Mouse (Mus musculus) CH12.LX (cell line): ENCODE results near the gene Fam13a. TPM values are rescaled to one million over a fixed set of nuclear protein-coding genes. Genes with fewer than 3 reads are reported as not detected.

Experiments used
- DNase-seq: peaks from one replicate; pipeline ENCODE4 v3.0.0-alpha.2; 2013; ENCODE audit errors: extremely low read depth
- H3K27ac ChIP-seq: 2 replicates; pipeline ENCODE4 v1.5.1; 2012; ENCODE audit warnings: low read depth, mild to moderate bottlenecking, control low read depth, moderate library complexity; ENCODE audit not compliant: insufficient read depth
- H3K27me3 ChIP-seq: replicated peaks from 2 replicates; pipeline ENCODE3; 2012; ENCODE audit warnings: inconsistent platforms
- H3K36me3 ChIP-seq, 2 experiments: replicated peaks in 1 of 2; 2 replicates each; pipeline versions ENCODE3 to v1.6.1; 2012; ENCODE audit warnings: inconsistent platforms in 1 of 2, low read length in 1 of 2, mild to moderate bottlenecking in 1 of 2, mixed read lengths in 1 of 2, moderate library complexity in 1 of 2; ENCODE audit not compliant: control insufficient read depth in 1 of 2, insufficient read depth in 1 of 2
- H3K4me1 ChIP-seq, 2 experiments: 2 replicates each; pipeline ENCODE4 v1.6.1; 2012; ENCODE audit warnings: inconsistent platforms in 1 of 2, moderate library complexity in 1 of 2; ENCODE audit not compliant: insufficient read depth in 2 of 2, control insufficient read depth in 1 of 2
- H3K4me2 ChIP-seq: 2 replicates; pipeline ENCODE4 v1.6.1; 2012; ENCODE audit warnings: low read depth, mild to moderate bottlenecking, control low read depth; ENCODE audit not compliant: poor library complexity, insufficient read depth, severe bottlenecking
- H3K4me3 ChIP-seq, 3 experiments: fragments of 150-350 bp in 1 of 3; sonication (generic) in 1 of 3; replicated peaks in 1 of 3; 2 replicates each; pipeline versions ENCODE3 to v1.5.1; 2011 to 2012; ENCODE audit warnings: low read depth in 2 of 3, low read length in 2 of 3, mild to moderate bottlenecking in 2 of 3, moderate library complexity in 2 of 3, control low read depth in 1 of 3, improper control_type of control experiment in 1 of 3, inconsistent platforms in 1 of 3, mixed read lengths in 1 of 3; ENCODE audit not compliant: poor library complexity in 1 of 3
- H3K79me2 ChIP-seq: replicated peaks from 2 replicates; pipeline ENCODE4 v1.6.1; 2012; ENCODE audit warnings: mild to moderate bottlenecking, moderate library complexity; ENCODE audit not compliant: control insufficient read depth, poor library complexity, insufficient read depth, severe bottlenecking; ENCODE audit errors: extremely low read depth
- H3K9ac ChIP-seq: 2 replicates; pipeline ENCODE4 v1.6.1; 2012; ENCODE audit warnings: low read depth, mild to moderate bottlenecking, control low read depth, moderate library complexity; ENCODE audit not compliant: insufficient read depth
- H3K9me3 ChIP-seq: replicated peaks from 2 replicates; pipeline ENCODE3; 2012; ENCODE audit warnings: low read length, inconsistent platforms, mixed read lengths
- BHLHE40 ChIP-seq: IDR thresholded peaks from 2 replicates; pipeline ENCODE4 v1.6.1; 2011; ENCODE audit warnings: mild to moderate bottlenecking, low read depth, low read length, improper control_type of control experiment
- CHD1 ChIP-seq: IDR thresholded peaks from 2 replicates; pipeline ENCODE4 v1.6.1; 2012; ENCODE audit warnings: low read depth, low read length, improper control_type of control experiment, inconsistent platforms
- ELF1 ChIP-seq: IDR thresholded peaks from 2 replicates; pipeline ENCODE4 v1.6.1; 2014; ENCODE audit warnings: low read depth, mild to moderate bottlenecking, inconsistent platforms, low read length, improper control_type of control experiment
- EP300 ChIP-seq: IDR thresholded peaks from 2 replicates; pipeline ENCODE4 v1.6.1; 2011; ENCODE audit warnings: low read length, improper control_type of control experiment
- ETS1 ChIP-seq: conservative IDR thresholded peaks from 2 replicates; pipeline ENCODE4 v1.6.1; 2012; ENCODE audit warnings: low read depth, mild to moderate bottlenecking, inconsistent platforms, low read length, improper control_type of control experiment, moderate library complexity
- HCFC1 ChIP-seq: IDR thresholded peaks from 2 replicates; pipeline ENCODE4 v1.6.1; 2012; ENCODE audit warnings: low read depth, mild to moderate bottlenecking, inconsistent platforms, low read length, improper control_type of control experiment
- IRF4 ChIP-seq: IDR thresholded peaks from 2 replicates; pipeline ENCODE4 v1.6.1; 2014; ENCODE audit warnings: low read depth, mild to moderate bottlenecking, inconsistent platforms, low read length, improper control_type of control experiment
- JUN ChIP-seq: IDR thresholded peaks from 2 replicates; pipeline ENCODE4 v1.6.1; 2011; ENCODE audit warnings: low read depth, mild to moderate bottlenecking, low read length, improper control_type of control experiment, moderate library complexity; ENCODE audit not compliant: insufficient read depth
- JUND ChIP-seq: conservative IDR thresholded peaks from 2 replicates; pipeline ENCODE4 v1.6.1; 2011; ENCODE audit warnings: low read depth, low read length, improper control_type of control experiment
- KAT2A ChIP-seq: IDR thresholded peaks from 2 replicates; pipeline ENCODE4 v1.6.1; 2012; ENCODE audit warnings: low read length, improper control_type of control experiment, inconsistent platforms; ENCODE audit not compliant: insufficient replicate concordance
- MAX ChIP-seq: IDR thresholded peaks from 2 replicates; pipeline ENCODE4 v1.6.1; 2011; ENCODE audit warnings: low read length, improper control_type of control experiment
- MAZ ChIP-seq: IDR thresholded peaks from 2 replicates; pipeline ENCODE4 v1.6.1; 2012; ENCODE audit warnings: low read depth, mild to moderate bottlenecking, inconsistent platforms, low read length, improper control_type of control experiment, moderate library complexity
- NRF1 ChIP-seq: IDR thresholded peaks from 2 replicates; pipeline ENCODE4 v1.6.1; 2014; ENCODE audit warnings: low read depth, mild to moderate bottlenecking, inconsistent platforms, low read length, improper control_type of control experiment, moderate library complexity
- PAX5 ChIP-seq: IDR thresholded peaks from 2 replicates; pipeline ENCODE4 v1.6.1; 2012; ENCODE audit warnings: low read length, inconsistent platforms, mixed read lengths
- POLR2AphosphoS2 ChIP-seq: IDR thresholded peaks from 2 replicates; pipeline ENCODE4 v1.6.1; 2011; ENCODE audit warnings: low read depth, low read length, improper control_type of control experiment
- RAD21 ChIP-seq: IDR thresholded peaks from 2 replicates; pipeline ENCODE4 v1.6.1; 2011; ENCODE audit warnings: low read depth, mild to moderate bottlenecking, low read length, improper control_type of control experiment, moderate library complexity
- SIN3A ChIP-seq: IDR thresholded peaks from 2 replicates; pipeline ENCODE4 v1.6.1; 2012; ENCODE audit warnings: low read length, improper control_type of control experiment, inconsistent platforms
- TCF12 ChIP-seq: IDR thresholded peaks from 2 replicates; pipeline ENCODE4 v1.6.1; 2014; ENCODE audit warnings: low read depth, mild to moderate bottlenecking, inconsistent platforms, low read length, improper control_type of control experiment
- ZKSCAN1 ChIP-seq: IDR thresholded peaks from 2 replicates; pipeline ENCODE4 v1.6.1; 2012; ENCODE audit warnings: low read depth, inconsistent platforms, low read length, improper control_type of control experiment, borderline replicate concordance
- ZMIZ1 ChIP-seq: IDR thresholded peaks from 2 replicates; pipeline ENCODE4 v1.6.1; 2012; ENCODE audit warnings: low read depth, mild to moderate bottlenecking, inconsistent platforms, low read length, improper control_type of control experiment
- dilution Hi-C: fragments of 300-500 bp; cut with MboI; formaldehyde crosslinking; loops from 2 replicates; pipeline ENCODE4 v1.14.3; 2020; ENCODE audit warnings: low sequenced_read_pairs; ENCODE audit not compliant: extremely low pct_unique_long_range_greater_than_20kb, extremely low pct_ligation_motif_present
- in situ Hi-C: fragments of 300-500 bp; cut with MboI; formaldehyde crosslinking; loops from 3 replicates; pipeline ENCODE4 v1.14.3; 2019; ENCODE audit warnings: low sequenced_read_pairs, low pct_ligation_motif_present, low pct_unique_long_range_greater_than_20kb, mixed read lengths
- polyA plus RNA-seq: library from polyadenylated mRNA; unstranded; fragments of >175 nt; gene quantifications from 2 replicates; pipeline ENCODE4 v1.2.1, GENCODE M21; 2012; ENCODE audit warnings: low read depth; ENCODE audit not compliant: insufficient read length
- total RNA-seq, 2 experiments: library from RNA; depleted of rRNA; stranded (reverse); fragments of 300-350 nt in 1 of 2; fragments of >200 nt in 1 of 2; gene quantifications; 2 replicates each; pipeline ENCODE4 v1.2.3; 2012 to 2014

The Fam13a gene
- total and polyA plus RNA-seq, 3 experiments: 0.17 to 0.21 TPM; not detected in 1

- no peak overlapping the region for H3K27ac ChIP-seq
- H3K9me3 ChIP-seq: no peaks in the 10 kb centered on the region
- TF ChIP-seq MAZ (no peak), ELF1 (no peak), JUN (no peak), PAX5 (no peak), MAX (no peak), ZKSCAN1 (no peak), HCFC1 (no peak), JUND (no peak), CHD1 (no peak), ZMIZ1 (no peak), SIN3A (no peak), POLR2AphosphoS2 (no peak), ETS1 (no peak), IRF4 (no peak), KAT2A (no peak)
- H3K36me3 ChIP-seq: no peaks in the 10 kb centered on the region
- in situ Hi-C loops: no loop called here
- no peak for DNase-seq
- no peaks in the 10 kb centered on the region for H3K27me3 ChIP-seq
- H3K79me2 ChIP-seq: no peaks in the 10 kb centered on the region
- no peak overlapping the region for H3K4me2 ChIP-seq
- no peak overlapping the region for H3K4me3 ChIP-seq
- dilution Hi-C loops: no loop called here
- H3K4me1 ChIP-seq: no peaks in the 10 kb centered on the region
- H3K9ac ChIP-seq: no peak overlapping the region
These were observed 43.8 kb upstream of the Fam13a start for GRCm38 (mm10) chr6:59068187-59068586.

DNA sequence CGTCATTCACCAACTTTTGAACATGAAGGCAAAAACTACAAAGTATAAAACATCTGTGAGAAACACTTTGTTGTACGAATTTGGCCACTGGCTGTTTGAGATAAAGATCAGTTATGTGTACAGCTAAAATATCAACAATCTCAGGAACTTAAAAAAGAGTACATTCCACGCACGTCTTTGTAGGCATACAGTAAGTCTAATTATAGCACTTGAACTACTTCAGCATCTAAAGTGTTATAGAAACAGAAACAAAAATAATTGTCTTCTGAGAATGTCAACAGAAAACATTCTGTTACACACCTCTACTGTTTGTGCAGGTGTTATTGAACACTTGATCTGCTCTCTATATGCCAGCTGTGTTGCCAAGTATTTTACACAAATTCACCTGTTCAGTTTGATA, 40.1 kb upstream of the Fam13a start:
- Histone ChIP-seq H3K9me3 (no peaks in the 10 kb centered on the region), H3K9ac (no peak overlapping the region), H3K4me2 (no peak overlapping the region), H3K79me2 (no peaks in the 10 kb centered on the region), H3K27me3 (no peaks in the 10 kb centered on the region), H3K36me3 (no peaks in the 10 kb centered on the region), H3K27ac (no peak overlapping the region), H3K4me1 (no peaks in the 10 kb centered on the region), H3K4me3 (no peak overlapping the region)
- dilution Hi-C loops: no loop called here
- DNase-seq: no peak
- in situ Hi-C loops: no loop called here
- TF ChIP-seq EP300 (no peak), SIN3A (no peak), PAX5 (no peak), RAD21 (no peak), TCF12 (no peak), ZMIZ1 (no peak), NRF1 (no peak), BHLHE40 (no peak), POLR2AphosphoS2 (no peak)
